Mouse (Mus musculus) lung, adult 2 months (tissue): ENCODE measurements at regions not wholly inside any gene's neighbourhood (a gene's known extent, or its start where the extent isn't known, plus 50 kb on each side); places are given as distances from the start of the nearest gene placed in this dataset.

Source experiments
- CTCF ChIP-seq: fragments of 200-500 bp; IDR thresholded peaks from 2 replicates; pipeline ENCODE4 v1.5.1; 2011; ENCODE audit warnings: mild to moderate bottlenecking, low read length, control low read depth; ENCODE audit not compliant: insufficient read depth
- POLR2A ChIP-seq: fragments of 200-500 bp; IDR thresholded peaks from 2 replicates; pipeline ENCODE4 v1.6.1; 2011; ENCODE audit warnings: low read depth, mild to moderate bottlenecking, control low read depth, low read length, borderline replicate concordance; ENCODE audit errors: extremely low read depth

GRCm38 (mm10) chr7:64076764-64077360 is 76.8 kb upstream of the Trpm1 start:
- no peak for TF ChIP-seq POLR2A
- TF ChIP-seq CTCF = no peak
